Mouse (Mus musculus) lung, postnatal 25 days (tissue): Measurements from ENCODE around the gene Igsf8.
"Not testable (repeated sequence)": the region's sequence is repeated elsewhere in the genome, so short reads cannot be mapped to it uniquely, and the experiment has no call there.

Source experiments
- DNase-seq: peaks from one replicate; pipeline ENCODE4 v3.0.0; 2022; ENCODE audit warnings: low spot score

The Igsf8 gene

GRCm38 (mm10) chr1:172261477-172262078 lies at the start of gene Igsf8:
Gene Igsf8 (plus strand): TSS chr1:172261641.
- no peak for DNase-seq

GRCm38 (mm10) chr1:172212776-172213175 lies 48.7 kb upstream of the Igsf8 start:
- no peak for DNase-seq

DNA sequence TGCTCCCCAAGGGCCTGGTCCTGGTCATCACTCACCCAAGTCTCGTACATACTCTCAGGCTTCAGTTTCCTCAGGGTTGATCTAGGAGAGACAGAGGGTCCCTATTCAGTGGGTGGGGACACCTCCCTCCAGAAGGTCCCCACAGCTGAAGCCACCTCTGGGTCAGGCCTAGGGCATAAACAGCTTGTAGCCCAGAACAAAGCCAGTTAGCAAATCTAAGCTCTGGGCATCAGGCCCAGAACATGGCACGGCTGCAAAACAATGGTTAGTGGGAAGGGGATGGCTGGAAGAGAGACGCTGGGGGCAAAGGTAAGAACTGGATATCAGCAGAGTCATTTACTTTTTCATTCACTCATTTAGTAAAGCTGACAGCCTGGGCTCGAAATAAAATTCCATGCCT lies 47.7 kb upstream of the Igsf8 start:
- DNase-seq = no peak

- peak; percentile 35 for DNase-seq
Observed at GRCm38 (mm10) chr1:172214748-172215147, 46.7 kb upstream of the Igsf8 start.

GRCm38 (mm10) chr1:172217148-172217547 lies 44.3 kb upstream of the Igsf8 start:
- DNase-seq = peak; percentile 95

DNA sequence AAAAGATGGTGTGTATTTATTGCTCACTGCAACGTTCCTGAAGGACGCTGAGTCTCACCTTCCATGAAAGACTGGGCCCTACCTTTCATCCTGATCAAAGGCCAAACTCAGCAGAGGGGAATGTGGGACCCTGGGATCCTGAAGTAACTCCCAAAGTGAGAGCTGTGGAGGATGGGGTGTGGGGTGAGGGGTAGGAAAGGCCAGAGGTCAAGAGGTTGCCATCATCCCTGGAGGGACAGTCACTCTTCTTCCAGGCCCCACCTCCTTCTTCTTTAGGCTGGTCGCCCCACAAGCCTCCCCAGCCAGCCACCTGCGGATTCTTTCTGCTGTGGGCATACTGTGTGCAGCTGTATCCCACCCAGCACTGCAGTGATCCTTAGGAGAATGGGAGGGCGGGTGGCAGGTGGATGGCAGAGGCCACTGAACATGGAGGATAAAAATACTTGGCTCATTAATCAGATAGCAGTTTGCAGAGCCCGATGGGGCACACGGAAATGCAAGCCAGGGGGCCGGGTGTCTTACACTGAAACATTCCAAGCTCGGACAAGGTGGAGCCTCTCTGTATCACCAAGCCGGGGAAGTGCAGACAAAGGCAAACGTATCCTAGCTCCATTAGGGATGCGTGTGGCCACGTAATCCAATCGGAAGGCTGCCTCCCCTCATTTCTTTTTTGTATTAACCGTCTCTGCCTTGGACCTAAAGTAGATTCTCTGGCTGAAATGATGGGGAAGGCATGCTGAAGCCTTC lies 43.1 kb upstream of the Igsf8 start:
- no peak for DNase-seq

- no peak for DNase-seq
Observed at GRCm38 (mm10) chr1:172219451-172220406, 41.7 kb upstream of the Igsf8 start, which contains the start of gene Casq1. Gene Casq1 (minus strand): TSS chr1:172219868.

DNA sequence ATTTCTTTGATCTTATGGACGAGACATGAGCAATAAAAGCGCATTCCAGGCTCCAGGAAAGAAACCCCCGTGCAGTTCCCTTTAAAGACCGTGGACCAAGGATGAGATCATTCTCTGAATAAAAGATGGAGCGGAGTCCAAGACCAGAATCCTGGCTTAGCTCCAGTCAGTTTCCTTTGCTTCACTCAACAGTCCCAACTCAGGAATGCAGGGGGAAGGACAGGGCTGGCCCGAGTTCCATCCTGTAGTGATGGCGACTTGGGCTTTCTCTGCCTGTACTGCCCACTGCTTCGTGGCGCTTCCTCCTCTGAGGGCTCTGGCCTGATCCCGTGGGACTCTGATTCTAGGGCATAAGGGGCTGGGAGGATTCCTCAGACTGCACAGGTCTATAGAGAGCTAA lies 41.0 kb upstream of the Igsf8 start:
- peak; percentile 88 for DNase-seq

- no peak for DNase-seq
Observed at GRCm38 (mm10) chr1:172221297-172222063, 40.0 kb upstream of the Igsf8 start.

- DNase-seq = no peak
Observed at GRCm38 (mm10) chr1:172228209-172228608, 33.2 kb upstream of the Igsf8 start.

DNA sequence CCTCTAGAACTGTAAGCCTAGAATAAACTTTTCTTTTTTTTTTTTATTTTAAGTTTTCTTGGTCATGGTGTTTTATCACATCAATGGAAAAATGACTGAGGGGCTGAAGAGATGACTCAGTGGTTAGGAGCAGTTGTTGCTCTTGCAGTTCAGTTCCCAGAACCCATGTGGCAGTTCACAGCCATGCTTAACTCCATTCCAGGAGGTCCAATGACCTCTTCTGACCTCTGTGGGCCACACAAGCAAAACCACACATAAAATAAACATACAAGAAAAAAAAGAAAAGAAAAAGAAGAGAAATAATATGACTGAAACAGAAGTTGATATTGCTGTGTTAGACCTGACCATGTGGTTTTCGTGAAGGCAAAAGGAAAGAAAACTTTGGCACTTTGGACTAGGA lies 32.2 kb upstream of the Igsf8 start:
- no peak for DNase-seq

- no peak for DNase-seq
Observed at GRCm38 (mm10) chr1:172240945-172241708, 20.3 kb upstream of the Igsf8 start.

GRCm38 (mm10) chr1:172242401-172242800 lies 19.0 kb upstream of the Igsf8 start:
- peak; percentile 19 for DNase-seq

DNA sequence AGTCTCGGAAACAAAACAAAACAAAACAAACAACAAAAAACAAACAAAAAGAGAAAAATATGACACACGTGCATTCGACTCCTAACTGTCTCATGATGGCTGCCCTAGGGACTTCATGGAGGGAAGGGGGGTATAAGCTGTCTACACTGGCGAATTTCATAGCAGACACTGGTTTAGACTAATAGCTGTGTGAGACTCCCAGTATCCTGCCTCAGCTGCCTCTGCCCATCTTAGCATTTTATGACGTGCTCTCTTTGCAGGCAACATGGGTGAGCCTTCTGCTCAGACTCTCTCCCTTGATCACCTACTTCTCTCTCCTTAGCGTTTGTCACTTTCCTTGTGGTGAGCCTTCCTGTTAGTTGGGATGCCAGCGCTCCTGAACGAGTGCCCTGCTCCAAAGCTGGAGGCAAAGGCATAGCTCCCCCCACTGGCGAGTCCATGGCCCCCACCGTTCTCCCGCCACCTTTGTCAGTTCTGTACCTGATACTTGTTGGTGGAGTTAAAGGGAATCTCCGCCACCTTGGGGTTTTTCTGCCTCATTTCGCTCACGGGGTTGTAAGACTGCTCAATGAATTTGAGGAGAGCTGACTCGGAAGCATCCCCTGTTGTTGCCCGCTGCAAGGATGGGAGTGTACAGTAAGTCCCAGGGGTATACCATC lies 17.8 kb upstream of the Igsf8 start:
- peak; percentile 16 for DNase-seq

DNA sequence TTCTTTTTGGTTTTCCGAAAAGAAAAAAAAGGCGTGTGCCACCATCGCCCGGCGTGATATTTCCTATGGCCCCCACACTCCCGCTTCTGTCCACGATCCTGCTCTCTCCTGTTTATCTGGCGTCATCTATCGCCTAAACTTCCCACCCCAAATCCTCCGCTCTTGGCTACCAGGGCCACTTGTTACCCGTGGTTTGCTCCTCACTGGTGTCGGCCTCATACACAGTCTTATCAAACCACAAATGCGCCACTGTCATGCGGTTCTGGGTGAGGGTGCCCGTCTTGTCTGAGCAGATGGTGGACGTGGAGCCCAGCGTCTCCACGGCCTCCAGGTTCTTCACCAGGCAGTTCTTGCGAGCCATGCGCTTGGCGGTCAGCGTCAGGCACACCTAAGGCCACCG lies 16.8 kb upstream of the Igsf8 start:
- not testable (repeated sequence) for DNase-seq

- DNase-seq = no peak
Observed at GRCm38 (mm10) chr1:172247216-172247615, 14.2 kb upstream of the Igsf8 start.

DNA sequence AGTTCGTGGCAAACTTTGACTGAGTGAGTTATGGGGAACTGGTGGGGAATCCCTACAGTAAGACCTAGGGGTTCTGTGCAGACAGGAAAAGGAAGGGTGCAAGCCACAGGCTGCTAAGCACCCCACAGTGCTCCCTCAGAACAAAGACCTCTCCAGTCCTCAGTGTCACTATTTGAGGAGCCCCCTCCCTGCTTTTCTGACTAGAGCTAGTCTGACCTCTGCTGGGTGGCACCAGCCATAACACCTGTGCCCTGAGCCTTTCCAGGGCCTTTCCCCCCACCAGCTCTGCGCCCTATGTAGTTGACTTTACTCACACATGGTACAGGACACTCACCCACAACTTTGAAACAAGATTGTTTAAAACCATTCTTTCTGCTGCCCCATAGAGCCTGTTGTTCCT lies 13.8 kb upstream of the Igsf8 start:
- DNase-seq = peak; percentile 10

DNA sequence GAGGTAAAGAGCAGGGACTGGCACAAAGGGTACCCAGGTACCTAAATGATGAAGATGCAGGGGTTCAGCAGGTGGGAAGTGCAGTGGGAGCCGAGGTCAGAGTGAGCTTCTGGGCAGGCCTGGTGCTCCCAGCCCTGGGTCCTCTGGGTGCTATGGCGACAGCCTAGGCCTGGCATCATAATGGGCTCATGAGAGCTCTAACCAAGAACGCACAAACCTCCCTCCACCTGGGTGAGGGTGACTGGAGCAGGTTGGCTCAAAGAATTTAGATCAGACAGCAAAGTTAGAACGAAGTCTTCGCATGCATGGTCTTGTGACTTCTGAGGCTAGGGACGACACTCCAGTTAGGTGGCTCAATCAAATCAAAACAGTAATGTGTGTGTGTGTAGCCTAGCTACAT lies 3.1 kb upstream of the Igsf8 start, which contains the start of gene Atp1a4:
Gene Atp1a4, minus strand, starts transcription at position 101 of the 400 bp plus-strand sequence.
- no peak for DNase-seq

- DNase-seq = no peak
Observed at GRCm38 (mm10) chr1:172271208-172271607, 9.8 kb downstream of the Igsf8 start.

DNA sequence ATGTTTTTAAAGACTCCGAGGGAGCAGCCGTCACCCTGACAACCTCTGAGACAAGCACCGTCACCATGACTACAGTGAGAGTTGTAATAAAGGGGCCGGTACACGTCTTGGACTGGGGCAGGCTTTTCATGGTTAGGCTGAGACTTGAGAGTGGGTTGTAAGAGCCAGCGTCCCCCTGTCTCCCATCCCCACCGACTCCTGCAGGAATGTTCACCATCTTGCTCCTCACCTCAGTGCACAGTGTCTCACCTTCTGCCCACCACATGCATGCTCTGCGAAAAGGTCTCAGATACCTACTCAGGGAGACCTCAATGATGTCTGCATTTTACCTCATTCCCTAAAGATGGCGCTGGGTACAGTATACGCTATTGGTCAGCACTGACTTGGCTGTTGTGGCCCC lies 10.3 kb downstream of the Igsf8 start:
- DNase-seq = no peak
